Mouse (Mus musculus) regulatory T cell (primary cell): ENCODE results near the gene Gm5737.

Experiments
- in situ Hi-C: fragments of 300-600 bp; cut with MboI, MseI; formaldehyde crosslinking; loops from one replicate; pipeline ENCODE4 v1.15.1; 2025; ENCODE audit warnings: high pct_unique_total_duplicates

The Gm5737 gene

DNA sequence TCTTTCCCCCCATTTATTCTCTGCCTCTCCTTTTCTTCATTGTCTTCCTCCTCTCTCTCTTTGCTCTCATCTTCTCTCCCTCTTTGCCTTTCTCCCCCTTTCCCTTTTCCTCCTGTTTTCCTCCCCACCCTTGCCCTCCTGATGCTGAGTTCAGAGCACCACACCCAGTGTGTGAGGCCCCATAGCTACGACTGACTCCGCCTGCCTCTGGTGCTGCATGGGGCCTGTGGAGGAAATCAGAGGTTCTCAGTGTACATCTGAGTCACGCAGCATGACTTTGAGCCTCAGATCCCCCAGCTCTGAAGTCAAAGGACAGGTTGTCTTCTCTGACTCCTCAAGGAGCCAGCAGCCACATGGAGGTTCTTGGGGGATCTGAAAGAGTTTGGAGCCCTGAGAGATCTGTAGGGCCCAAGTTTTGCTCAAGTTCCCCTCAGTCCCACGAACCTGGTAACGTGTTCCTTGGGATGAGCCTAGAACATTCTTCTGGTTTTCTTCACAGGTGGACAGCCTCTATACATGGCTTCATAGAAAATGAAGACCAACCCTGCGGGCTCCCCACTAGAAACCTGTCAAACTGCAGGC lies at the start of gene Gm5737:
Gene Gm5737 (plus strand): TSS at position 532 of the 582 bp plus-strand sequence.
- in situ Hi-C loops, result no loop called here

GRCm38 (mm10) chr7:120767369-120767768 lies 44.8 kb upstream of the Gm5737 start:
- in situ Hi-C loops, result loop anchor here (25.0 kb wide), 1 partner anchor 655 kb away; the partner anchor contains the start of gene Tmem159

- in situ Hi-C loops, result loop anchor here (25.0 kb wide), 1 partner anchor 659 kb away; the partner anchor contains the start of gene Tmem159
Measured at GRCm38 (mm10) chr7:120771389-120771788, 40.8 kb upstream of the Gm5737 start.

DNA sequence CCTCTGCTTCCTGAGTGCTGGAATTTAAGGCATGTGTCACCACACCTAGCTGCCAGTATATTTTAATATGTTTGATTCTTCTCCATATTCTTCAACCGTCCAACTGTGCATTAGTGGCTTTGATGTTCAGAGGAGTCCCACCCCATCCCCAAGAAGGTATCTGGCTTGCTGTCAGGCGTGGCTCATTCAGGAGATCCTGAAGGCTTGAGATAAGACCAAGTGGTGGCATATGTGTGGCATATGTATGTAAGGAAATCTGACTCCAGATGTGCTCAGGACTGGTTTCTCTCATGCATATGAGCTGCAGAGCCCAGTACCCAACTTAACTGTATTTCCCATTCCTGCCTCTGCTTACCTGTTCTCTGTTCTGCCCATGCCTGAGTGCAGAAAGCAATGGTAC lies 34.2 kb upstream of the Gm5737 start:
- in situ Hi-C loops, result no loop called here

- in situ Hi-C loops, result no loop called here
Measured at GRCm38 (mm10) chr7:120795544-120795943, 16.6 kb upstream of the Gm5737 start.

DNA sequence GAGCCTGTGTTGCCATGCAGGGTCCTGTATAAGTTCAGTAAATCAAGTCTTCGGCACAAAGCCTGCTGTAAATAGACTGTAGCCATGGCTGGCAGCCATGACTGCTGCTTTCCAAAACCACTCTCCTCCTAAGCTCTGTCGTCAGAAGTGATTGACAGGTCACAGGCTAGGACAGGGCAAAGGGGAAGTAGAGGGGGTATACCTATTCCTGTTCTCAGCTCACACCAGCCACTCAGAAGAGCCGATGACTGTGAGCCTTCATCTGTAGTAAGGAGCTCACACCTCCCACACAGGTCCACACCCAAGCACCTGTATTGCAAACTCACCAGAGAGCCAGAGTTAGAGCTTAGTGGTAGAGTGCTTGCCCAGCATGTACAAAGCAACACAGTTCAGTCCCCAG lies 15.8 kb upstream of the Gm5737 start:
- in situ Hi-C loops, result no loop called here

DNA sequence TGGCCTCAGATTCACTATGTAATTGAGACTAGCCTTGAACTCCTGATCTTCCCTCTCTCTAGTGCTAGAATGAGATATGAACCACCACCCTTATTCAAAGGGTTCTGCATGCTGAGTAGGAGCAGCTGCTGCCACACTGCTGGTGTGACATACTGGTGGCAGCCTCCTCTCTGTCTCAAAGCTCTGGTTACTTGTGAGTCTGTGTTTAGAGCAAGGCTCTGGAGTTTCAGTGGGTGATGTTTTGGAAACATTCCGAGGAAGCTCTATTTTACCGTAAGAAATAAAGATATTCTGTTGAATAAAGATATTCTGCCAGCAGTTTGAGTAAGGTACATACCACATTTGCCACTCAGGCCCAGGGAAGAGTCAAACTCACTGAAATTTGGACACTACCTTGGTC lies 8.9 kb upstream of the Gm5737 start:
- in situ Hi-C loops, result no loop called here

DNA sequence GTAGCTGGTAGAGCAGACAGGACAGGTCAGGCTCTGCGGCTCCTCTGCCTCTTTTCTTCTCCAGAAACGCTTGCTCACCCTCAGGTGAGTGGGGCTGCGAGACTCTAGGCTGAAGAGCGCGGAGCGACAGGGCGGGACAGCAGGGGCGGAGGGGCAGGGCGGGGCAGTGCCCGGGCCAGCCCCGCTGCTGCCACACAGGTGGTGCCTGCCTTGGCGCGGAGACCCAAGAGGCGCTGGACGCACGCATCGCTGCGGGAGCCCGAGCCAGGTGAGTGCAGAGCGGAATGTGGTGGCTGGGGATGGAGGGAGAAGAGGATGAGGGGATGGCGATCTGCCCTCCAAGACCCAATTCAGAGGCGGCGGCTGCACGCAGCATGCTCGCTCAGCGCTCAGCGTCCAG lies 2.5 kb upstream of the Gm5737 start:
- in situ Hi-C loops, result no loop called here

DNA sequence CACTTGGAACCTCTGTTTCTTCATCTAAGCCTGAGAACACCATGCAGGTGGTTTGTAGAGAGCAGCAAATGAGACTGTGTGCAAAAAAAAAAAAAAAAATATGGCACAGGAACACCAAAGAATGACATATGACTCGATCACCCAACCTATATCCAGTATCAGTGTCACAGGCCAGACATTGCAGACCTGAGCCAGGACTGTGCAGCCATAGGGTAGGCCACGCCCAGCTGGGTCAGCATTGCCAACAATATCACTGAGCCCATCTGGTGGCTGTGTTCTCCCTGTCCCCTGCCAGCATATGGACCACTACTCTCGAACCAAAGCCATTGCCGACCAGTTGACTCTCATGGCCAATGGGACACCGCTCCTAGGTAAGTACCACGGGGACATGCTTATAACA lies 5.4 kb downstream of the Gm5737 start:
- in situ Hi-C loops, result no loop called here

DNA sequence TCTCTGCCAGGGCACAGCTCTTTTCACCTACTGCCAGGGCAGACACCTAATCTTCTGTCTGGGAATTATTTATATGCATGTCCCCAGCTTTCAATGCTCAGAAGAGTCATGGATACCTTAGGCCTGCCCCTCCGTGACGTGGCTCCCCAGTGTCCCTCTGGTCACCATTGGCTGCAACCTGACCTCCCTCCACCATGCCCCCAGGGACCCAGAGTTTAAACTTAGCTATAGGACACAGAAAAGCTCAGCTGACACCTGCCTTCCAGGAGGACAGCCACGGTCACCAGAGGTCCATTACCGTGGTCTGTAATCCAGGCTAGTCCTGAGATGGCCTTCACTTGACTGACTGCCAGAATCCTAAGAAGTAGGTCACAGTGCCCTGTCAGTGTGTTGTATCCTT lies 7.2 kb downstream of the Gm5737 start:
- in situ Hi-C loops, result no loop called here

DNA sequence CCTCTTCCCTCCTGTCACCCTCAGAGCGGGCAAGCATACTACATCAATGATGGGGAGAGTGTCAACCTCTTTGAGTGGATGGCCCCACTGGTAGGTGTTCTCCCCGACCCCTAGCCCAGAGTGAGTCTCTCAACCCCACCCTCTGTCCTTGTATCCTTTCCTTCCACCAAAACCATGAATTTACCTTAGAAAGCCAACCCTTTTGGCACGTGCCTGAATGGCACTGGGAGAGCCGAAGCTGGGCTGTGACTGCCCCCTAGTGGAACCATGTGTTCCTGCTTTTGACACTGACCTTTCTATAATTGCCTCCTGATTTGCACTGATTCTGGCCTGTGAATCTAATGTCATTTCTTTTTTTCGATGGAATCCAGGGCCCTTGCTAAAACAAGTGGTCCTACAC lies 11.1 kb downstream of the Gm5737 start:
- in situ Hi-C loops, result loop anchor here (5.0 kb wide), 1 partner anchor 151 kb away; the partner anchor contains the start of gene Pdzd9

DNA sequence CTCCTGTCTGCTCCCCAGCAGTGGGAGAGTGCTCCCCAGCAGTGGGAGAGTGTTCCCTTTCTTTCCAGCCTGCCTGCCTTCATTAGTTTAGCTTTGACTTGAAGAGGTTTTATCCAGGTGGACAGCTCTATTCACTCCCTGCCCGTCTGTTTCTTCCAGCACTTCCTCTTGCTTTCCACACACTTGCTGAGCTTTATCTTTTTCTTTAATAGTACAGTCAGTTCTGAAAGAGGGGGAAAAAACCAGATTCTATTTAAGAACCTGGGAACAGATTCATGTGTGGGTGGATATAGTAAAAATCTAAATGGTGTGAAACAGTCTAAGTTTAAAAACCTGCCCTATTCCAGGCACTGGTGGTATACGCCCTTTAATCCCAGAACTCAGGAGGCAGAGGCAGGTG lies 12.9 kb downstream of the Gm5737 start:
- in situ Hi-C loops, result no loop called here

DNA sequence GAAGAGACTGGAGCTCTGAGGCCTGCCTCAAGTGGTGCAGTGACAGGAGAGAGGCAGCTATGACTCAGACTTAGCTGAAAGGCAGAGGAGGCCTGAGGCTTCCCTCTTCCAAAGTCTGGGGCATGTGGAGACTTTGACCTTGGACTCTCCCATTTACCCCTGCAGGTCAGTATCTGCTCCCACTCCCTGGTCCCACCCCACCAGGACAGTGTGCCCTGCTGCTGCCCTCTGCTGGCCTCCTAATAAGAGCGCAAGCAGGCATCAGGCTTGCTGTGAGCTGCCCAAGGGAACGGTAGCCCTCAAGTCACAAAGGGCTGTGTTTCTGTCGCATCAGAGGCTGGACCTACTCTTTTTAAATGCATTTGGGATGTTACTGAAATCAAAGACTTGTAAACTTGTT lies 14.2 kb downstream of the Gm5737 start:
- in situ Hi-C loops, result no loop called here

DNA sequence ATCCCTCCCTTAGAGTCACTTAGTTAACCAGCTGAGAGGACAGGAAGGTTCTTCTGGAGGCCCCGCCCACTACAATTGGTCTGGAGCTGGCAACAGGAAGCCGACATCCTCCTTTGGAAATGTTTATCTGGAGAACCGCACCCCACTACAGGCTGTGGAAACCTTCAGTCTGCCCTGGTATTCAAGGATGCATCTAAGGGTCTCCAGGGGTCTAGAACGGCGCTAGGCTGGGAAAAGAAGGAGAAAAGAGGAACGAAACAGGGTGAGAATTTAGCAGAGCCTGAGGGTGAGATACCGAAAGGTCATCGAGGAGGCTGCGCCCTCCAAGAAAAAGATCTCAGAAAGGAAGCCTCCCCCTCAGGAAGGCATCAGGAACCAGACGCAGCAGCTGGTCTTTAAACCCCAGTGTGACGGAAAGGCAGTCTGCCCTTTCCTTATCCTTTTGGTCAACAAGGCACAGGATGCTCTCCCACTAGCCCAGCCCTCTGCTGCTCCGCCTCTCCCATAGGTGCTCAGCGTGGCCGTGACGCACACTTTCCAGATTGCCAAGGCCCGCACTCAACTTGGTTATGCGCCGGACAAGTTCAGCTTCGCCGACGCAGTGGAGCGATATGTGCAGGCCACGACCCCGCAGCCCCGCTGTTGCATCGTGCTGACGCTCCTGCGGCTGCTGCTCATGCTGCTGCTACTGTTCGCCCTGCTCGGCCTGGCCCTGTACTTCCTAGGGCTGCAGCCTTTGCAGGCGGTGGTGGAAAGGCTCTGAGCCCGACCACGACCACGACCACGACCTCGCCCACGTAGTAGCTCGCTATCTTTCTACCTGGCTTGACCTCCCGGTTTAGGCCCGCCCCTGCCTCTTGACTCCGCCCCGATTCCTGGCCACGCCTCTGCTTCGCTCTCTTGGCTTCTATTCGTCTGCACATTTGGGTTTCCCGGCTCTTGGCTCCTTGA lies 18.5 kb downstream of the Gm5737 start:
- in situ Hi-C loops, result loop anchor here (10.0 kb wide), 1 partner anchor 196 kb away; the partner anchor contains the start of gene Uqcrc2

DNA sequence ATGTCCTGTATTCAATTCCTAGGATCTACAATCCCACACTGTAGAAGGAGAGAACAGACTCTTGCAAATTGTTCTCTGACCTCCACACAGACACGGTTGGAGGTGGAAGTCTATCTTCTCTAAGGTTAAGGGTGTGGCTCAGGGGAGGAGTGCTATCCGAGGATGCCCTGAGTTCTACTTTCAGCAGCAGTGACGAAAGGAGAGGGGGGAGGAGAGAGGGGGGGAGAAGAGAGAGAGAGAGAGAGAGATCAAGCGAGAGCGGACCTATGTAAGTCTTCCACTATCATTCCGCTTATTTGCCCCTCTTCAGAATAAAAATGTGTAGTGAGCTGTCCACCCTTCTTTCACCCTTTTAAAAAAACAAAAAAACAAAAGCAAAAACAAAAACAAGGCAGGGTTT lies 22.3 kb downstream of the Gm5737 start:
- in situ Hi-C loops, result loop anchor here (10.0 kb wide), 1 partner anchor 200 kb away; the partner anchor contains the start of gene Uqcrc2

DNA sequence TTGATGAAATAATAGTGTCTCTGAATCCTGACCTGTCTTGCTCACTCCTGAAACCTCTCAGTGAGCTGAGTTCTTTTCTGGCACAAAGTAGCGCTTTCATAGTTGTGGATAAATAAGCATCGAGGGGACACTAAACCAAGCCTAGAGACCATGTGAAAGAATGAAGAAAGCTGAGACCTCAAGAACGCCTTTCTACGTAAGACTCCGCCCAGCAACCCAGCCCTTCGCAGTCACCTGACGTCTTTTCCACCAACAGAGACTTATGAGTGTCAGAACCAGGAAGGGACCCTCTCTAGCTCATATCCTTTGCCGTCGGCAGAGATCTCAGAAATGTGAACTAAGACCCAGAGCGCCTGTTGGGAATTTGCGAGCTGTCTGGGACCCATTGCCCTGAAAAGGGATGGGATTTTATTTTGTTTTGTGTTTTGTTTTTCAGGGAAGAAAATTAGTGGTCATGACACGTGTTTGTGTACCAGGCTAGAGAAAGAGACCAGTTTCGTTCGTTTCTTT lies 22.8 kb downstream of the Gm5737 start:
- in situ Hi-C loops, result loop anchor here (5.0 to 10.0 kb wide), 2 partner anchors 82 to 200 kb away; partner anchors contain the start of genes Polr3e and Uqcrc2

- in situ Hi-C loops, result loop anchor here (5.0 to 10.0 kb wide), 2 partner anchors 82 to 201 kb away; partner anchors contain the start of genes Polr3e and Uqcrc2
Measured at GRCm38 (mm10) chr7:120835449-120836359, 23.5 kb downstream of the Gm5737 start.

DNA sequence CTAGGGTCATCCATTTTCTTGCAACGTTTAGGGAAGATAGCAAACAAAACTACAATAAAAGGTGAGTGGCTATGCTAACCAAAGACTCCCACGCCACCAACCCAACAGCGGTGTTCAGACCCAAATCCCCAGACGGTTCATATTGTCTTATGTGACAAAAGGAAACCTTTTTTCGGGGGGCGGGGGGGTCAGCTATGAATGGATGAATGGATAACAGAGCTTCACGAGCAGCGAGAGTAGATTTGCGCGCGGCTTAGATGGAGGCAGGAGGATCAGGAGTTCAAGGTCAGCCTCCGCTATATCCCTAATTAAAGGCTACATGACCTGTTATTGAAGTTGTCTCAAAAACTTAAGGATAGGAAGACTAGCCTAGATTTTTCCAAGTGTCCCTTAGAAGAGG lies 24.2 kb downstream of the Gm5737 start:
- in situ Hi-C loops, result loop anchor here (5.0 to 10.0 kb wide), 2 partner anchors 81 to 202 kb away; partner anchors contain the start of genes Polr3e and Uqcrc2

DNA sequence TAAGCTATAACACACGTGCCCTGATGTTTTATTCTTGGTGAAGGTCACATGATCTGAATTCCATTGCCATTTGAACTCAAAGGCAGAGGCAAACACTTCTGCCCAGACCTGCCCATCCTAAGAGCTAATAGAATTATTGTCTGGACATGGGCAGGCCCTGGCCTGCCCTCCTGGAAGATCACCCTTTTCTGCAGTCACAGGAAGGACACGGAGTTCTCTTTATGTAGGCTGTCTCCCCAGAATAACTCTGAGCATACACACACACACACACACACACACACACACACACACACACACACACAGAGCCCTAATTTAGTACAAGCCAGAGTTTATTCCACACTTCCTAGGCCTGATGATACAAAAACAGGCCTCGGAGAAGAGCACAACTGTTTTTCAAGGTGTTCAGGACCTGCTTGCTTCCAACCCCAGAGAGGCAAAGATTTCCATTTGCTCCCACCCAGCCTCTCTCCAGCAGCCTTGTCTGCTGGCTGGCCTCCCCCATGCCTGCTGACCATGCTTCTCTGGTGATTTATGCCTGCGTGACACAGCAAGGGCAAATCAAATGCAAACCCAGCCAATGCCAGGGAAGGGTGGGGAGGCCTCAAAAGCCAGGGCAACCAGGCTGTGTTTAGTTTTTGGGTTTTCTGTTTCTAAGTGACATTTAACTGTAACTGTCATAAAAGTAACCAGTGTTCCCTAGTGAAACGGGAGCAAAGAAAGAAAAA lies 26.4 kb downstream of the Gm5737 start:
- in situ Hi-C loops, result loop anchor here (5.0 to 10.0 kb wide), 2 partner anchors 79 to 204 kb away; partner anchors contain the start of genes Polr3e and Uqcrc2

- in situ Hi-C loops, result loop anchor here (5.0 to 10.0 kb wide), 2 partner anchors 78 to 205 kb away; partner anchors contain the start of genes Polr3e and Uqcrc2
Measured at GRCm38 (mm10) chr7:120839786-120840185, 27.6 kb downstream of the Gm5737 start.
